Mouse (Mus musculus): ENCODE data around the gene Pgbd1. TPM values are rescaled to one million over a fixed set of nuclear protein-coding genes. Genes with fewer than 3 reads are reported as not detected.
A peak's percentile ranks its signal among the peaks of the same experiment; 100 is the strongest.

The Pgbd1 gene
- polyA plus RNA-seq, 2 experiments: 2.4 to 3.1 TPM

DNA sequence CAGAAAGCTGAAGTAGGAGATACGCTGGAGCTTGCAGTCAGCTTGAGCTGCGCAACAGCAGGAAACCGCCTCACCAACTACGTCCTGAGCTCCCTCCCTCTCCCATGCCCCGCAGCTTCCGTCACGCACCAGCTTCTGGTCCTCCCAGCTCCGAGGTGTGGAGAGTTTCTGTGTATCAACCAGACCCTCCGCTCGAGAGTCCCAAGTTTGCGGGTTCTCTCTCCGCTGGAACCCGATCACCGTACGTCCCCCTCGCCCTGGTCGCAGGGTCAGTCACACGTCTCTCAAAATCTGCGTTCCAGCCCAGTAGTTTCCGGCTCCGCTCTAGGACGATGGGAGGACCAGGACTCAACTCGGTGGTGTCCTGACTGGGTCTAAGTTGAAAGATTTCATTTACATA, 12.6 kb upstream of the Pgbd1 start, which contains the start of gene Zscan26:
Gene Zscan26 (minus strand): TSS at position 282 of the 400 bp plus-strand sequence.
- H3K27me3 ChIP-seq (ENCODE audit: control insufficient read depth, insufficient read depth, low read length): no peaks in the 10 kb centered on the region; the same call in 1 of the 2 replicates
- H3K4me1 ChIP-seq (ENCODE audit: control insufficient read depth, insufficient read depth, low read length): peaks cover 8% of the 10 kb centered on the region
- peak; percentile 88 for DNase-seq (ENCODE audit: low spot score)
- H3K4me2 ChIP-seq (replicated peaks; ENCODE audit: low read depth, low read length, severe bottlenecking): peak within 1 kb of the TSS; percentile 77
- peaks cover 18% of the 10 kb centered on the region for H3K36me3 ChIP-seq (ENCODE audit: control insufficient read depth, insufficient read depth, low read length)
- H3K9me3 ChIP-seq (ENCODE audit: control insufficient read depth, low read length): no peaks in the 10 kb centered on the region
- peak; percentile 89 for ATAC-seq (ENCODE audit: low FRiP score, low read depth)
- peak within 1 kb of the TSS; percentile 77 for H3K9ac ChIP-seq (ENCODE audit: low read depth, low read length, severe bottlenecking)
- H3K27ac ChIP-seq (replicated peaks; ENCODE audit: low read depth, low read length): peak within 1 kb of the TSS; percentile 72; the same call in 1 of the 2 replicates
- H3K4me3 ChIP-seq (replicated peaks; ENCODE audit: low read length): peak within 1 kb of the TSS; percentile 79
- TF ChIP-seq POLR2A (IDR thresholded peaks at IDR 0.05; ENCODE audit: borderline replicate concordance, extremely low read depth, insufficient read depth, insufficient read length): peak; percentile 14; the same call in 1 of the 2 replicates
- 0% methylated on average over 23 of the region's 23 CpGs for whole genome bisulfite sequencing

DNA sequence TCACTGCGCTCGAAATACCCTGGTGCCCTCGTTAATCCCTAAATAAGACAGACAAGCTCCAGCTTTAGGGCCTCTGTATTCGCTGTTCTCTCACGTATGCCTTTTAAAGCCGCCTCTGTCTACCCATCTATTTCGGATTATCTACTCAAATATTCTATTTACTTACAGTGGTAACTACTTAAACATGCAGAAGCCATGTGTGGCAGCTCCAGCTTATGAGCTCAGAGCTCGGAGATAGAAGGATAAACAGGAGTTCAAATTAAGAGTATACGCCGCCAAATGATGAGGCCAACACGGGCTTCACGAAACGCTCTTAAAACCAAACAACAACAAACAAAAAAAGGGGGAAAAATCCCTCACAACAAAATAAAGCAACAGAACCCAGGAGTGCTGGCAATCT, 12.2 kb upstream of the Pgbd1 start:
- Histone ChIP-seq H3K27me3 (ENCODE audit: control insufficient read depth, insufficient read depth, low read length) (no peaks in the 10 kb centered on the region; the same call in 1 of the 2 replicates), H3K27ac (replicated peaks; ENCODE audit: low read depth, low read length) (peak overlapping the region; percentile 72; the same call in 1 of the 2 replicates), H3K4me3 (replicated peaks; ENCODE audit: low read length) (peak overlapping the region; percentile 79), H3K9me3 (ENCODE audit: control insufficient read depth, low read length) (no peaks in the 10 kb centered on the region), H3K4me2 (replicated peaks; ENCODE audit: low read depth, low read length, severe bottlenecking) (peak overlapping the region; percentile 77), H3K4me1 (ENCODE audit: control insufficient read depth, insufficient read depth, low read length) (peaks cover 8% of the 10 kb centered on the region), H3K36me3 (ENCODE audit: control insufficient read depth, insufficient read depth, low read length) (peaks cover 23% of the 10 kb centered on the region), H3K9ac (ENCODE audit: low read depth, low read length, severe bottlenecking) (peak overlapping the region; percentile 77)
- DNase-seq (ENCODE audit: low spot score) (no peak), ATAC-seq (ENCODE audit: low FRiP score, low read depth) (no peak)
- 3% methylated on average over 13 of the region's 13 CpGs for WGBS
- no peak for TF ChIP-seq POLR2A (IDR thresholded peaks at IDR 0.05; ENCODE audit: borderline replicate concordance, extremely low read depth, insufficient read depth, insufficient read length)

- no peak for TF ChIP-seq POLR2A (IDR thresholded peaks at IDR 0.05; ENCODE audit: borderline replicate concordance, extremely low read depth, insufficient read depth, insufficient read length)
- DNase-seq (ENCODE audit: low spot score) (no peak), ATAC-seq (ENCODE audit: low FRiP score, low read depth) (no peak)
- 87% methylated on average over 16 of the region's 16 CpGs for WGBS
- Histone ChIP-seq H3K9ac (ENCODE audit: low read depth, low read length, severe bottlenecking) (no peak overlapping the region), H3K27ac (replicated peaks; ENCODE audit: low read depth, low read length) (no peak overlapping the region), H3K4me1 (ENCODE audit: control insufficient read depth, insufficient read depth, low read length) (peaks cover 8% of the 10 kb centered on the region), H3K4me2 (replicated peaks; ENCODE audit: low read depth, low read length, severe bottlenecking) (no peak overlapping the region), H3K27me3 (ENCODE audit: control insufficient read depth, insufficient read depth, low read length) (no peaks in the 10 kb centered on the region), H3K36me3 (ENCODE audit: control insufficient read depth, insufficient read depth, low read length) (peaks cover 70% of the 10 kb centered on the region), H3K4me3 (replicated peaks; ENCODE audit: low read length) (no peak overlapping the region), H3K9me3 (ENCODE audit: control insufficient read depth, low read length) (no peaks in the 10 kb centered on the region)
Measured at GRCm38 (mm10) chr13:21447856-21448614, 7.2 kb upstream of the Pgbd1 start.

DNA sequence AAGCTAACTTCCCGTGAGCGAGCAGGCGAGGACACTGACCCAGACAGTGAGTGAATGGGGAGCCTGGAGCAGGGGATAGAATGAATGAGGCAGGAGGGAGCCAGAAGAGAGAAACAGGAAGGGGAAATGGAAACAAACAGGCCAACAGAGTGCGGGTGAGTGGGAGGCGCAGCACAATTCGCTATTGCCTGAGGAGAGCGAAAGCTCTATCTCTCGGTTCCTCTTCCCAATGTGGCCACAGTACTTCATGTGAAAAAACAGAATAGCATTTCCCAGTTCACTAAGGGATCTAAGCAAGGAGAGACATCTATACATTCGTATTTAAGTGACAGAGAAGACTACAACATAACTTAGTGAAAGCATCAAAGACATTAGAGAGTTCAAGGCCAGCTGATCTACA, 5.9 kb upstream of the Pgbd1 start:
- no peak for TF ChIP-seq POLR2A (IDR thresholded peaks at IDR 0.05; ENCODE audit: borderline replicate concordance, extremely low read depth, insufficient read depth, insufficient read length)
- Histone ChIP-seq H3K36me3 (ENCODE audit: control insufficient read depth, insufficient read depth, low read length) (peaks cover 75% of the 10 kb centered on the region), H3K4me3 (replicated peaks; ENCODE audit: low read length) (no peak overlapping the region), H3K9me3 (ENCODE audit: control insufficient read depth, low read length) (no peaks in the 10 kb centered on the region), H3K9ac (ENCODE audit: low read depth, low read length, severe bottlenecking) (no peak overlapping the region), H3K27me3 (ENCODE audit: control insufficient read depth, insufficient read depth, low read length) (no peaks in the 10 kb centered on the region), H3K4me2 (replicated peaks; ENCODE audit: low read depth, low read length, severe bottlenecking) (no peak overlapping the region), H3K27ac (replicated peaks; ENCODE audit: low read depth, low read length) (no peak overlapping the region), H3K4me1 (ENCODE audit: control insufficient read depth, insufficient read depth, low read length) (no peaks in the 10 kb centered on the region)
- WGBS: 85% methylated on average over 9 of the region's 9 CpGs
- ATAC-seq (ENCODE audit: low FRiP score, low read depth) (no peak), DNase-seq (ENCODE audit: low spot score) (no peak)

- peak overlapping the region; percentile 72 for H3K9ac ChIP-seq (ENCODE audit: low read depth, low read length, severe bottlenecking)
- no peaks in the 10 kb centered on the region for H3K27me3 ChIP-seq (ENCODE audit: control insufficient read depth, insufficient read depth, low read length)
- H3K36me3 ChIP-seq (ENCODE audit: control insufficient read depth, insufficient read depth, low read length): peaks cover 36% of the 10 kb centered on the region
- no peaks in the 10 kb centered on the region for H3K9me3 ChIP-seq (ENCODE audit: control insufficient read depth, low read length)
- 15% methylated on average over 10 of the region's 10 CpGs for WGBS
- DNase-seq (ENCODE audit: low spot score) (no peak), ATAC-seq (ENCODE audit: low FRiP score, low read depth) (no peak)
- no peak for TF ChIP-seq POLR2A (IDR thresholded peaks at IDR 0.05; ENCODE audit: borderline replicate concordance, extremely low read depth, insufficient read depth, insufficient read length)
- peak overlapping the region; percentile 60 for H3K4me3 ChIP-seq (replicated peaks; ENCODE audit: low read length)
- peak overlapping the region; percentile 84 for H3K4me2 ChIP-seq (replicated peaks; ENCODE audit: low read depth, low read length, severe bottlenecking)
- H3K27ac ChIP-seq (replicated peaks; ENCODE audit: low read depth, low read length): peak overlapping the region; percentile 68; the same call in 1 of the 2 replicates
- no peaks in the 10 kb centered on the region for H3K4me1 ChIP-seq (ENCODE audit: control insufficient read depth, insufficient read depth, low read length)
Measured at GRCm38 (mm10) chr13:21441207-21441572, 332 bp upstream of the Pgbd1 start.

Data from limb, embryonic 14.5 days (tissue).